Mouse (Mus musculus): Measurements from ENCODE around the gene Adam19. TPM values are rescaled to one million over a fixed set of nuclear protein-coding genes. Genes with fewer than 3 reads are reported as not detected.

The Adam19 gene
- total RNA-seq, 2 experiments from 2014 or later = 48.3 to 56.3 TPM

DNA sequence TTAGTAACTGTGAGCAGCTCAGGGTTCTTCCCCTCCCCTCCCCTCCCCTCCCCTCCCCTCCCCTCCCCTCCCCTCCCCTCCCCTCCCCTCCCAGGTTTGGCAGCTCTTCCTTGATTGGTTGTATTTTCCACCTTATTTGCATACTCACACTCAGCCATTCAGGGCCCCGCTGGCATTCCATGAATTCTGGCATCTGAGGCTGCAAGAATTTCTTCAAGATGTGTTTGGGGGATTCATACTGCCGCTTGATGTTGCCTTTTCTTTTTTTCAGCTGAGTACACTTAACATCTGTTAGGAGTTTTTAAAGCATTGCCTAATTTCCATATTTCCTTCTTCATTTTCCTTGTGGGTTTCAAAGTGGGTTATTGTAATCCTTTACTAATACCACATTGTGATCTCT is 132.5 kb downstream of the Adam19 start:
- DNase-seq (ENCODE audit: low spot score in 2 of 2) = no peak

DNA sequence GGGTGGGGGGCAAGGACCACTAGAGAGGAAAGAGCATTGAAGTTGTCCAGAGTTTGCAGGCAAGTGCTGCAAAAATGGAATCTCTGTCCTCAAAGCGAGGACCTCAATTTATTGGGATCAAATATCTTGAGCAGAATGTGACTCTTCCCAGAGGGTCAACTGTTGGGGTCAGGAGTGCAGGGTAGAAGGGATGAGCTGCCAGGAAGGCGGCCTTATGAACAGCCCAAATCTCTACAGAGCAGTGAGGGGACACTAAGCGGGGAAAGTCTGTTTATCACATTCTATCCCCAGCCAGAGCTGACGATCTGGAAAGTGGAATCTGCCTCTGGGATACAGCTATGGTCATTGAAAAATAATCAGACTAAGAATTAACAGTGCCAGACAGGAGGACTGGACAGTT is 138.4 kb downstream of the Adam19 start:
- no peak for DNase-seq (ENCODE audit: low spot score in 2 of 2)

Small RNA genes lying within 50 kb of the gene (microRNA-seq; reads per million reads assigned to microRNA genes)
- gene Mir7239 (not detected), gene Mir8100 (not detected)

Other genes with a start within 250 kb of the Adam19 start
- gene Clint1, start 203.9 kb upstream of the Adam19 start, total RNA-seq (2021) = 10 to 100 TPM; 64.9 to 69.6 TPM
- gene Lsm11, start 111.1 kb upstream of the Adam19 start, total RNA-seq (2021) = 1 to 10 TPM; 4.9 to 5.6 TPM
- gene Thg1l, start 100.5 kb upstream of the Adam19 start, total RNA-seq (2021) = 1 to 10 TPM; 7.5 to 9.4 TPM
- under 1 TPM; 0.29 to 0.32 TPM for gene Sox30, start 75.7 kb upstream of the Adam19 start, total RNA-seq (2021)
- 1 to 10 TPM; 1.1 to 1.3 TPM for gene Gm12166, start 3.7 kb upstream of the Adam19 start, total RNA-seq (2021)
- gene Nipal4, start 110.5 kb downstream of the Adam19 start, total RNA-seq (2021) = under 1 TPM; 0.13 to 0.32 TPM
- not detected for gene Fndc9, start 179.5 kb downstream of the Adam19 start, total RNA-seq (2021)

Data from gastrocnemius, postnatal 4 days (tissue).